Mouse (Mus musculus): ENCODE measurements at regions not wholly inside any gene's neighbourhood (a gene's known extent, or its start where the extent isn't known, plus 50 kb on each side); places are given as distances from the start of the nearest gene placed in this dataset.
"Not testable (repeated sequence)": the region's sequence is repeated elsewhere in the genome, so short reads cannot be mapped to it uniquely, and the experiment has no call there.

DNA sequence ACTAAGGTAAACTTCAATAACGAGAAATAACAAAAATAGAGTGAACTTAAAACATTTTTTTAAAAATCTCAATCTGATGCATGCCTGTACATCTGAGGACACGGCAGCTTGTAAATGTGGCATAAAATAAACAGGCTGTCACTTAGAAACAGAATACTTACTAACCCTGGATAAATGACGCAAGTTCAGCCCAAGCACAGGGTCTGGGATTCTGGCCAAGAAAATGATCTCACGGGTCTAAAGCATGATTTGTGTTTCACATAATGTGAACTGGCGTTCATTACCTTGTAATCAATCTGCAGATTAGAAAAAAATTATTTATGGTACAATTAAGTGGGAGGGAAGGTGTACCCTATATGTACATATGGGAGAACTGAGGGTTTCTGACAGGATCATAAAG is 512.1 kb upstream of the Vrk2 start:
- Histone ChIP-seq H3K9me3 (replicated peaks) (no peaks in the 10 kb centered on the region), H3K4me1 (replicated peaks) (no peaks in the 10 kb centered on the region), H3K36me3 (no peaks in the 10 kb centered on the region), H3K27ac (no peak overlapping the region), H3K4me2 (no peak overlapping the region), H3K9ac (no peak overlapping the region), H3K4me3 (no peak overlapping the region), H3K27me3 (no peaks in the 10 kb centered on the region)
- WGBS, result 40% methylated on average over 5 of the region's 5 CpGs
- ATAC-seq (replicated peaks; ENCODE audit: insufficient number of reproducible peaks, insufficient read depth, low FRiP score, low read depth), result no peak

DNA sequence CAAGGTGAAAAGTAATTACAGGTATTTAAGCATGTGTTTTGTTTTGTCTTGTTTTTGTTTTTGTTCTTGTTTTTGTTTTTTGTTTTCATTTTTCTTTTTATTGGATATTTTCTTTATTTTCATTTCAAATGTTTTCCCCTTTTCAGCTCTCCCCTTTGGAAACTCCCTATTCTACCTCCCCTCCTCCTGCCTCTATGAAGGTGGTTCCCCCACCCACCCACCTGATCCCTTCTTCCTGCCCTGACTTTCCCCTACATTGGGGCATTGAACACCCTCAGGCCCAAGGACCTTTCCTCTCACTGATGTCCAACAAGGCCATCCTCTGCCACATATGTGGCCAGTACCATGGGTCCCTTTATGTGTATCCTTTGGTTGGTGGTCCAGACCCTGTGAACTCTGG is 509.1 kb upstream of the Vrk2 start:
- Histone ChIP-seq H3K27me3 (no peaks in the 10 kb centered on the region), H3K9me3 (replicated peaks) (no peaks in the 10 kb centered on the region), H3K27ac (no peak overlapping the region), H3K4me2 (no peak overlapping the region), H3K4me3 (no peak overlapping the region), H3K9ac (no peak overlapping the region), H3K4me1 (replicated peaks) (no peaks in the 10 kb centered on the region), H3K36me3 (no peaks in the 10 kb centered on the region)
- ATAC-seq (replicated peaks; ENCODE audit: insufficient number of reproducible peaks, insufficient read depth, low FRiP score, low read depth), result no peak

DNA sequence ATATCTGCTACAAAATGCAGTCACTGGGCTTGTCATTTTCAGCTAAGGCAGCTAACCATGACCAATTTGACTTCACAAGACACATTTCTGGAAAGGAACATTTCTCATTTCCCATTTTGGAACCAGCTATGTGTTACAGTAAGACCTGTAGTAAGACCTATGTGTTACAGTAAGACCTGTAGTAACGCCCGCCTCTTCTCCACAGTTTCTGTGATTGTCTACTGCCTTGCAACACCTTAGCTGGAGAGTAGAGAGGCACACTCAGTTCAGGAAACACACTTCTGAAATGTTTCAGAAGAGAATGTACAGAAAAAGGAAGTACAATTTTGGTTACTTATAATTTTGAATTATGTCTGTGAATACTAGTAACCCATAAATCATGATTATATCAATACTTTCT is 508.2 kb upstream of the Vrk2 start:
- ATAC-seq (replicated peaks; ENCODE audit: insufficient number of reproducible peaks, insufficient read depth, low FRiP score, low read depth), result no peak
- WGBS, result 81% methylated on average over 2 of the region's 2 CpGs
- Histone ChIP-seq H3K36me3 (no peaks in the 10 kb centered on the region), H3K9ac (no peak overlapping the region), H3K4me1 (replicated peaks) (no peaks in the 10 kb centered on the region), H3K27me3 (no peaks in the 10 kb centered on the region), H3K4me3 (no peak overlapping the region), H3K27ac (no peak overlapping the region), H3K4me2 (no peak overlapping the region), H3K9me3 (replicated peaks) (no peaks in the 10 kb centered on the region)

DNA sequence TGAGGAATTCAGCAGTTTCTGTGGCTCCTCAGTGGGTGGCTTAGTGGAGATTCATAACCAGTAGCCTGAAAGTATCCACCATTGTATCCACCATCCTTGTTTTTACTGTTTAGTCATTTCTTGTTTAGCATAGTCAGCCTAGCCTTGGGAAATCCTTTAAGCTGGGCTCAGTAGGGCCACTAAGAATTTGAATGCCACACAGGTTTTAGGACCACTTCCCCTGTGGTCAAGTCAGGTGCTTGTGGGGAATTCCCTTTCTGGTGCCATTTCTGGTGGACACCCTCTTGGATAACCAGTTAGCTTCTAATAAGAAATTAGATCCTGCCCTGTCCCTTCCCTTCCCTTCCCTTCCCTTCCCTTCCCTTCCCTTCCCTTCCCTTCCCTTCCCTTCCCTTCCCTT is 502.8 kb upstream of the Vrk2 start:
- no peak for ATAC-seq (replicated peaks; ENCODE audit: insufficient number of reproducible peaks, insufficient read depth, low FRiP score, low read depth)
- Histone ChIP-seq H3K9me3 (replicated peaks) (no peaks in the 10 kb centered on the region), H3K4me1 (replicated peaks) (no peaks in the 10 kb centered on the region), H3K4me3 (no peak overlapping the region), H3K36me3 (no peaks in the 10 kb centered on the region), H3K27ac (no peak overlapping the region), H3K9ac (no peak overlapping the region), H3K27me3 (no peaks in the 10 kb centered on the region), H3K4me2 (no peak overlapping the region)

DNA sequence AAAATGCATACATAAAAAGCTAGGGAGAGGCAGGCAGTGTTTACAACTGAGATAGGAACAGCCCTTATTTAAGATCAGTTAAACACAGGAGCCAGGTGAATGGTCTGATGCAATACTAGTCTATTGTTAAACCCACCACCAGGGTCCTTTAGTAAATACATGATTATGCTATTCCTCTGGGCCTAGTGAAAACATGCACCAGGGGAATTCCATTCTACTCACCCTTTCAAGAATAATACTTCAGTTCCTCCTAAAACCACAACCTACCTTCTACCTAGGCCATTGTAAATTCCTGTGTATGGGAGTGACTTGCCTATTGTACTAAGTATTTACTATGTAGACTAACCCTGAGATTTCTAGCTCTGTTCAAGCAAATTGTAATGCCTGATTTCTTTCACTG is 501.7 kb upstream of the Vrk2 start:
- not testable (repeated sequence) for H3K36me3 ChIP-seq; H3K9me3 ChIP-seq (replicated peaks); H3K4me2 ChIP-seq; H3K27ac ChIP-seq; H3K4me1 ChIP-seq (replicated peaks); ATAC-seq (replicated peaks; ENCODE audit: insufficient number of reproducible peaks, insufficient read depth, low FRiP score, low read depth); H3K9ac ChIP-seq; H3K27me3 ChIP-seq; H3K4me3 ChIP-seq

DNA sequence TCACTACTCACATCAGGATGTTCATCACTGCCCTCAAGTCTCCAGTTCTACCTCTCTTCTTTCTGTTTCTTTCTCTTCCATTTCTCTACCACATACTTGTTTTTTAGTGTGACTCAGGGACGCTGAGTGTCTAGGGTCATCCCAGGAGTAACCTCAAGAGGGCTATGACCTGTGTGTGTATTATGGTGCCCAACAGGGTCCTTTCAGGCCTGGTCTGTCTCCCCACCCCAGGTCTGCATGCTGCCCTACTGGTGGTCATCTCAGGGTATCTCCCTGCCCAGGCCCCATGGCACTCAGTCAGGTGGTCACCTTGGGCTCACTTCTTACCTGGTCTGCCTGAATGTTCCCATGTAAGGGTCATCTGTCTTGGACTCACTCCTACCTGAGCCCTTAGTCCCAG is 492.7 kb upstream of the Vrk2 start:
- Histone ChIP-seq H3K4me2 (no peak overlapping the region), H3K27ac (no peak overlapping the region), H3K36me3 (no peaks in the 10 kb centered on the region), H3K4me1 (replicated peaks) (no peaks in the 10 kb centered on the region), H3K9me3 (replicated peaks) (no peaks in the 10 kb centered on the region), H3K9ac (no peak overlapping the region), H3K27me3 (no peaks in the 10 kb centered on the region), H3K4me3 (no peak overlapping the region)
- ATAC-seq (replicated peaks; ENCODE audit: insufficient number of reproducible peaks, insufficient read depth, low FRiP score, low read depth), result no peak
- 80% methylated on average over 1 of the region's 1 CpGs for WGBS

DNA sequence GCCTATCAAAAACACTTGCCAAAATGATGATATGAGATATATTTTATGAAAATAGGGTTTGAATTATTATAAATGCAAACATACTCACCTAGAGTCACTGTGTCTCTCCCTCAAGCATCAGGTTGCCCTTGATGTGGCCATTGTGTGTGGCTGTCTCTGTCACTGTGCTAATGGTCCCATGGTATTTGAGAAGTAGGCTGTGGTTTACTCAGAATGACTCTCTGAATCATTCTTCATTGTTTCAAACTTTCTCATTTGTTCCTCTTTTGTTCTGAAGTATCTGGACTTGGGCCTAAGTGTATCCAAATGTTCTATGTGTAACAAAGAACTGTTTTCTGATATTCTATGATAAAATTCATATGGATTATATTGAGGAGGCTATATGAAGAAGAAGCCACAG is 487.4 kb upstream of the Vrk2 start:
- no peak for ATAC-seq (replicated peaks; ENCODE audit: insufficient number of reproducible peaks, insufficient read depth, low FRiP score, low read depth)
- no peak overlapping the region for H3K4me2 ChIP-seq
- H3K9me3 ChIP-seq (replicated peaks), result no peaks in the 10 kb centered on the region
- no peaks in the 10 kb centered on the region for H3K27me3 ChIP-seq
- no peaks in the 10 kb centered on the region for H3K36me3 ChIP-seq
- H3K27ac ChIP-seq, result no peak overlapping the region
- H3K4me3 ChIP-seq, result no peak overlapping the region
- no peaks in the 10 kb centered on the region for H3K4me1 ChIP-seq (replicated peaks)
- H3K9ac ChIP-seq, result no peak overlapping the region

DNA sequence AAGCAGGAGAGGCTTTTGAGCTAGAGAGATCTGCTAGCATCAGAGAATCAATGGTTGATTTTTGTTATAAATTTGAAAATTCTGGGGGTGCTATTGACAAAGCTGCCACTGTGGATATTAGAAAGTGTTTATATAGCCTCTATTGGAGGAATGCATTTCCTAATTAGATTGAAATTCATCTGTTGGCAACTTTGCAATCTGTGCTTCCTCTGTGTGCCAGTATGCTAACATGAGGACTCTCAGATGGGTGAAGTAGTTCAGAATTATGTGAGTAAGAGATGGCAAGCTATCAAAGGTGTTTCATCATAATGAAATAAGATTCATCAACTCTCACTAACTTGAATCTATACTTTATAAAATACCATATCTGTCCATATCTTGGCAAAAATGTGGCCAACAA is 476.6 kb upstream of the Vrk2 start:
- Histone ChIP-seq H3K27me3 (no peaks in the 10 kb centered on the region), H3K9me3 (replicated peaks) (no peaks in the 10 kb centered on the region), H3K4me3 (no peak overlapping the region), H3K27ac (no peak overlapping the region), H3K4me2 (no peak overlapping the region), H3K4me1 (replicated peaks) (no peaks in the 10 kb centered on the region), H3K36me3 (no peaks in the 10 kb centered on the region), H3K9ac (no peak overlapping the region)
- ATAC-seq (replicated peaks; ENCODE audit: insufficient number of reproducible peaks, insufficient read depth, low FRiP score, low read depth), result no peak

DNA sequence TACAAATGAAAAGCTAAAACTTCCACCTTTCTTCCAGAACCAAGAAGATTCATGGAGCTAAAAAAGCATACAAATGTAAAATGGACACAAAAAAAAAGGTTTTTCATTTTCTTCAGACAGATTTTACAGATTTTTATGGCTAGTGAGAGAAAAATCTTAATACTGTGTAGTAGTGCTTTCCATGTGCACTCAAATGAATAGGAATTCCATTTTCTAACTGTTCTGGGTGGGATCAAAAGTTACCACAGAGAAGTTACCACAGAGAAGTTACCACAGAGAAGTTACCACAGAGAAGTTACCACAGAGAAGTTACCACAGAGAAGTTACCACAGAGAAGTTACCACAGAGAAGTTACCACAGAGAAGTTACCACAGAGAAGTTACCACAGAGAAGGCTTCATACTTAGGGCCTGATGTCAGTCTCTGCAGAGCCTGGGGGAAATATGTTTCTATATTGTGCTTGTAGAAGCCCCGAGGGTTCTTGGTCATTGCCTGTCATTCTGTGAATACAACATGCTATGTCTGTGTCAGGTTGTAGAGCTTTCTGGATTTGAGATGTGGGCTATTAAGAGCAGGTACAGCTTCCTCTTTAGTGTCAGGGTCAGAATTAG is 433.5 kb upstream of the Vrk2 start:
- no peak overlapping the region for H3K4me3 ChIP-seq
- H3K9me3 ChIP-seq (replicated peaks), result no peaks in the 10 kb centered on the region
- H3K4me1 ChIP-seq (replicated peaks), result no peaks in the 10 kb centered on the region
- H3K27ac ChIP-seq, result no peak overlapping the region
- no peak overlapping the region for H3K9ac ChIP-seq
- no peak overlapping the region for H3K4me2 ChIP-seq
- no peak for ATAC-seq (replicated peaks; ENCODE audit: insufficient number of reproducible peaks, insufficient read depth, low FRiP score, low read depth)
- 74% methylated on average over 1 of the region's 1 CpGs for WGBS
- H3K27me3 ChIP-seq, result no peaks in the 10 kb centered on the region
- no peaks in the 10 kb centered on the region for H3K36me3 ChIP-seq

DNA sequence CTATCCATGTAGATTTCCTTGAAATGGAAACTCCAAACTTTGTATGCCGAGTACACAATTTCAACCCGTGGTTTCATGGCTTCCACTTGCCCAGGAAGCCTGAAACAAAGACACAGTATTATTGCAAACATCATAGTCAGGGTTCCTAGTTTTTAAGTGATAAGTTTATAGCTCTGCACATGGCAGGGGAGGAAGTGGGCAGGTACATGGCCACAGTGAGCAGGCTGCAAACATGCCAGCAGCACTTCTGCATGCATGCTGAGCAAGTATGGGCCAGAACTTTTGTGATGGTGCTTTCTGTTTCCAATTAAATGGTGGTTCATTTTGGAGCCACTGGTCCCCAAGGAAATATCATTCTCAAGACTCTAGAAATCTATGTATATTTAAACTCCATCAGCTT is 431.7 kb upstream of the Vrk2 start:
- 73% methylated on average over 2 of the region's 2 CpGs for WGBS
- H3K36me3 ChIP-seq, result no peaks in the 10 kb centered on the region
- H3K9me3 ChIP-seq (replicated peaks), result no peaks in the 10 kb centered on the region
- no peak overlapping the region for H3K4me3 ChIP-seq
- no peaks in the 10 kb centered on the region for H3K27me3 ChIP-seq
- ATAC-seq (replicated peaks; ENCODE audit: insufficient number of reproducible peaks, insufficient read depth, low FRiP score, low read depth), result no peak
- no peak overlapping the region for H3K27ac ChIP-seq
- H3K4me2 ChIP-seq, result no peak overlapping the region
- no peaks in the 10 kb centered on the region for H3K4me1 ChIP-seq (replicated peaks)
- no peak overlapping the region for H3K9ac ChIP-seq

DNA sequence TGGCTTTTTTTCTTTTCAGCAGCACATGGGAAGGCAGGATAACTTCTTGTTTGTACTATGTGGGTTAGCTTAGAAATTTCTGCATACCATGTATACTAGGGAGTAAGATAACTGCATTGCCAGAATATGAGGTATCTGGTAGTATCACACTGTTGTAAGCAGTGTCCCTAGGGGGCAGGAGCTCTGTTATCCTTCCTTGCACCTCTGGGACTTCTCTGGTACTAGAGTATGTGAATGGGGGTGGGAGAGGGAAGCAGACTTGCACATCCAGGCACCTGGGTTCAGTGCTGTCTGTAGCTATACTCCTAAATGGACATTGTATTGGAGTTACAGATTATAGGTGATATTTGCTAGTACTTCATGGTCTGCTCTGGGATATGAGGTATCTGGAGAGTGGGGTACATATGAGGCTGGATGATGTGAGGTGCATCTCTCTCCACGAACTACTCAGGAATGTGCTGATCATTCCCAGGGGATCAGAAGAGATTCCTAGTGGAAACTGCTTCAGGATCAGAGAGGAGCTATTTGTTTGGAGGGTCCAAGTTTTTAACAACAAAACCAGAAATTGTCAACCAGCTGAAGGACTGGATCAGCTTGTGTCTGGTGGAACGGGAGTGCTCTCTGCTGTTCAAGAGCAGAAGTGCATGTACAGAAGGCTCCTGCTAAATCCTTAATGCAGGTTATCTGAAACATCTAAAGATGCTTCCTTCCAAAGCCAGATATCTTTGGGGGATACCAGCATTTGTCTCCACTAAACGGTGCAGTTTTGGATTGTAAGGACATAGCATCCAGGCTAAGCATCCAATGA is 402.7 kb upstream of the Vrk2 start:
- H3K9me3 ChIP-seq (replicated peaks), result no peaks in the 10 kb centered on the region
- no peaks in the 10 kb centered on the region for H3K36me3 ChIP-seq
- 22% methylated on average over 3 of the region's 3 CpGs for WGBS
- H3K4me3 ChIP-seq, result no peak overlapping the region
- no peak overlapping the region for H3K9ac ChIP-seq
- H3K27ac ChIP-seq, result no peak overlapping the region
- no peak overlapping the region for H3K4me2 ChIP-seq
- H3K4me1 ChIP-seq (replicated peaks), result no peaks in the 10 kb centered on the region
- no peaks in the 10 kb centered on the region for H3K27me3 ChIP-seq
- no peak for ATAC-seq (replicated peaks; ENCODE audit: insufficient number of reproducible peaks, insufficient read depth, low FRiP score, low read depth)

DNA sequence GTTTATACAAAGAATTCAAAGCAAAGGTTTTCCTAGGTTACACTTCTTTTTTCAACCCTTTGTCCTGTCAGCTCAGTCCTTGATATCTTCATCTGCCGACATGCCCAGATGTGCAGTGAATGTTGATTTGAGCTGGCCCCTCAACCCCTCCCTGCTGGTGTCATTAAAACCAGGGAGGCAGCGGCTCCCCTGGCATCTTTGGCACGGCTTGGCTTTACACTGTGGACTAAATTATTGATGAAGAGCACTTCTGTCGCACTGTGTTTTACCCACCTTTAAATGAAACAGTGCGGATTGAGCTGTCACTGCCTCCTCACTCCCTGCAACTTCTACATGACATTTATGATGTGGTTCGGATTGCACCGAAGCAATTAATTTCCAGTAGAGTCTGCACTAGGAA is 387.4 kb upstream of the Vrk2 start:
- WGBS, result 61% methylated on average over 7 of the region's 7 CpGs
- ATAC-seq (replicated peaks; ENCODE audit: insufficient number of reproducible peaks, insufficient read depth, low FRiP score, low read depth), result no peak
- no peaks in the 10 kb centered on the region for H3K9me3 ChIP-seq (replicated peaks)

More for the DNA sequence above, 387.4 kb upstream of the Vrk2 start:
- no peaks in the 10 kb centered on the region for H3K36me3 ChIP-seq
- H3K4me2 ChIP-seq, result no peak overlapping the region
- H3K4me3 ChIP-seq, result no peak overlapping the region
- no peak overlapping the region for H3K27ac ChIP-seq
- no peak overlapping the region for H3K9ac ChIP-seq
- no peaks in the 10 kb centered on the region for H3K27me3 ChIP-seq
- H3K4me1 ChIP-seq (replicated peaks), result no peaks in the 10 kb centered on the region
